Mouse (Mus musculus) lung, embryonic 16.5 days (tissue): Measurements from ENCODE around the gene AB124611. TPM values are rescaled to one million over a fixed set of nuclear protein-coding genes. Genes with fewer than 3 reads are reported as not detected.
"Not testable (repeated sequence)": the region's sequence is repeated elsewhere in the genome, so short reads cannot be mapped to it uniquely, and the experiment has no call there.

Experiments
- ATAC-seq: fragments of 200-750 bp; cut with Nextera tagmentation; 2 replicates; pipeline ENCODE4 v1.8.0; 2017; ENCODE audit warnings: low read depth, mild to moderate bottlenecking, moderate library complexity
- H3K27ac ChIP-seq: fragments of 300-500 bp; sonication (generic); 2 replicates; pipeline ENCODE4 v1.5.1; 2014; ENCODE audit warnings: mild to moderate bottlenecking, control low read depth, low read length
- H3K27me3 ChIP-seq: fragments of 300-500 bp; sonication (generic); 2 replicates; pipeline ENCODE4 v1.6.1; 2014; ENCODE audit warnings: low read depth, low read length, mixed read lengths; ENCODE audit not compliant: control insufficient read depth, insufficient read depth
- H3K36me3 ChIP-seq: fragments of 300-500 bp; sonication (generic); 2 replicates; pipeline ENCODE4 v1.6.1; 2014; ENCODE audit warnings: low read length; ENCODE audit not compliant: control insufficient read depth, insufficient read depth
- H3K4me1 ChIP-seq: fragments of 300-500 bp; sonication (generic); replicated peaks from 2 replicates; pipeline ENCODE4 v1.6.1; 2014; ENCODE audit warnings: low read length, mixed read lengths; ENCODE audit not compliant: control insufficient read depth, insufficient read depth
- H3K4me2 ChIP-seq: fragments of 300-500 bp; sonication (generic); 2 replicates; pipeline ENCODE4 v1.6.1; 2014; ENCODE audit warnings: low read depth, low read length, control low read depth
- H3K4me3 ChIP-seq: fragments of 300-500 bp; sonication (generic); 2 replicates; pipeline ENCODE4 v1.5.1; 2014; ENCODE audit warnings: mild to moderate bottlenecking, low read length, control low read depth
- H3K9ac ChIP-seq: fragments of 300-500 bp; sonication (generic); 2 replicates; pipeline ENCODE4 v1.6.1; 2014; ENCODE audit warnings: low read length, control low read depth
- H3K9me3 ChIP-seq: fragments of 300-500 bp; sonication (generic); 2 replicates; pipeline ENCODE4 v1.6.1; 2016; ENCODE audit warnings: low read length; ENCODE audit not compliant: control insufficient read depth
- WGBS: fragments of 180-500 bp; shearing (Covaris S2); extraction: QIAGEN DNeasy Blood & Tissue Kit; methylation state at CpG from one replicate; pipeline ENCODE4 v1.1.7; 2014; 5-methylcytosine and 5-hydroxymethylcytosine counted together
- polyA plus RNA-seq: library from polyadenylated mRNA; unstranded; fragments of >200 nt; fragmentation: Nextera tagmentation; extraction: Ambion mirVana; gene quantifications from 2 replicates; pipeline ENCODE4 v1.2.1, GENCODE M21; 2015

The AB124611 gene
- polyA plus RNA-seq, 1 experiment from 2014 or later = 4.0 TPM

- Histone ChIP-seq H3K4me1 (peaks cover 11% of the 10 kb centered on the region), H3K9ac (no peak overlapping the region), H3K4me3 (no peak overlapping the region), H3K36me3 (no peaks in the 10 kb centered on the region), H3K4me2 (no peak overlapping the region), H3K27ac (no peak overlapping the region), H3K9me3 (no peaks in the 10 kb centered on the region), H3K27me3 (no peaks in the 10 kb centered on the region)
- 99% methylated on average over 4 of the region's 4 CpGs for WGBS
- no peak for ATAC-seq
These were observed 12.5 kb upstream of the AB124611 start for GRCm38 (mm10) chr9:21513466-21513865.

GRCm38 (mm10) chr9:21517947-21518495 is 8.0 kb upstream of the AB124611 start:
- H3K9ac ChIP-seq = no peak overlapping the region
- H3K4me3 ChIP-seq = no peak overlapping the region
- H3K9me3 ChIP-seq = no peaks in the 10 kb centered on the region
- no peak overlapping the region for H3K4me2 ChIP-seq
- peak; percentile 31; the same call in 1 of the 2 replicates for ATAC-seq
- no peaks in the 10 kb centered on the region for H3K36me3 ChIP-seq
- H3K4me1 ChIP-seq = no peaks in the 10 kb centered on the region
- H3K27ac ChIP-seq = no peak overlapping the region
- 54% methylated on average over 6 of the region's 6 CpGs for WGBS
- no peaks in the 10 kb centered on the region for H3K27me3 ChIP-seq

GRCm38 (mm10) chr9:21518690-21519089 is 7.3 kb upstream of the AB124611 start:
- not testable (repeated sequence) for ATAC-seq
- 78% methylated on average over 6 of the region's 6 CpGs for WGBS

GRCm38 (mm10) chr9:21525142-21525936 is 637 bp upstream of the AB124611 start:
- Histone ChIP-seq H3K36me3 (no peaks in the 10 kb centered on the region), H3K9me3 (no peaks in the 10 kb centered on the region), H3K27ac (no peak overlapping the region; the same call in 1 of the 2 replicates), H3K4me1 (no peaks in the 10 kb centered on the region), H3K9ac (no peak overlapping the region), H3K27me3 (no peaks in the 10 kb centered on the region), H3K4me2 (no peak overlapping the region), H3K4me3 (no peak overlapping the region)
- 69% methylated on average over 7 of the region's 7 CpGs for WGBS
- no peak for ATAC-seq

More at GRCm38 (mm10) chr9:21518690-21519089, 7.3 kb upstream of the AB124611 start:
- H3K4me2 ChIP-seq, H3K36me3 ChIP-seq, H3K27me3 ChIP-seq, H3K9me3 ChIP-seq, H3K9ac ChIP-seq, H3K4me3 ChIP-seq, H3K4me1 ChIP-seq, H3K27ac ChIP-seq: not testable (repeated sequence)

- no peak for ATAC-seq
These were observed 613 bp downstream of the AB124611 start for GRCm38 (mm10) chr9:21526634-21526944.

GRCm38 (mm10) chr9:21527100-21527801 is 1.3 kb downstream of the AB124611 start:
- H3K4me3 ChIP-seq = no peak overlapping the region
- ATAC-seq = no peak
- no peak overlapping the region for H3K9ac ChIP-seq
- no peaks in the 10 kb centered on the region for H3K27me3 ChIP-seq
- H3K9me3 ChIP-seq = no peaks in the 10 kb centered on the region
- 79% methylated on average over 2 of the region's 2 CpGs for WGBS
- H3K4me2 ChIP-seq = no peak overlapping the region
- H3K36me3 ChIP-seq = no peaks in the 10 kb centered on the region
- no peaks in the 10 kb centered on the region for H3K4me1 ChIP-seq
- no peak overlapping the region for H3K27ac ChIP-seq

More at GRCm38 (mm10) chr9:21526634-21526944, 613 bp downstream of the AB124611 start:
- no peak overlapping the region for H3K9ac ChIP-seq
- H3K4me1 ChIP-seq = no peaks in the 10 kb centered on the region
- 47% methylated on average over 3 of the region's 3 CpGs for WGBS
- no peak overlapping the region for H3K4me3 ChIP-seq
- no peaks in the 10 kb centered on the region for H3K36me3 ChIP-seq
- H3K27ac ChIP-seq = no peak overlapping the region
- no peaks in the 10 kb centered on the region for H3K9me3 ChIP-seq
- H3K27me3 ChIP-seq = no peaks in the 10 kb centered on the region
- no peak overlapping the region for H3K4me2 ChIP-seq

- Histone ChIP-seq H3K4me2 (no peak overlapping the region), H3K27ac (no peak overlapping the region), H3K36me3 (no peaks in the 10 kb centered on the region), H3K4me1 (no peaks in the 10 kb centered on the region), H3K9ac (no peak overlapping the region), H3K9me3 (no peaks in the 10 kb centered on the region), H3K27me3 (no peaks in the 10 kb centered on the region), H3K4me3 (no peak overlapping the region)
- 35% methylated on average over 1 of the region's 1 CpGs for WGBS
- no peak for ATAC-seq
These were observed 1.9 kb downstream of the AB124611 start for GRCm38 (mm10) chr9:21527917-21528324.

- no peak overlapping the region for H3K4me2 ChIP-seq
- WGBS = 91% methylated on average over 14 of the region's 14 CpGs
- H3K36me3 ChIP-seq = no peaks in the 10 kb centered on the region
- no peaks in the 10 kb centered on the region for H3K4me1 ChIP-seq
- no peak for ATAC-seq
- H3K9me3 ChIP-seq = no peaks in the 10 kb centered on the region
- H3K4me3 ChIP-seq = no peak overlapping the region
- H3K27ac ChIP-seq = no peak overlapping the region
- no peaks in the 10 kb centered on the region for H3K27me3 ChIP-seq
- H3K9ac ChIP-seq = no peak overlapping the region
These were observed 10.5 kb downstream of the AB124611 start for GRCm38 (mm10) chr9:21536501-21536900.

- Histone ChIP-seq H3K4me1 (no peaks in the 10 kb centered on the region), H3K27ac (no peak overlapping the region), H3K4me3 (no peak overlapping the region), H3K9ac (no peak overlapping the region), H3K9me3 (no peaks in the 10 kb centered on the region), H3K4me2 (no peak overlapping the region), H3K27me3 (no peaks in the 10 kb centered on the region), H3K36me3 (no peaks in the 10 kb centered on the region)
- WGBS = 65% methylated on average over 4 of the region's 4 CpGs
- ATAC-seq = no peak
These were observed 11.0 kb downstream of the AB124611 start for GRCm38 (mm10) chr9:21537009-21537408.
